ENCODE assay signal across 1 mouse cellular context in genomic region chr9:44407752-44408097, GRCm38 (mm10).
TF ChIP-seq lines count a peak whose summit lies in the region.

No protein-coding gene starts in this region.

TF ChIP-seq in MEL, 35 proteins besides CTCF, POLR2A, EP300 and RAD21 (continued from another document):
- no peak for TF ChIP-seq ZKSCAN1 (IDR thresholded peaks at IDR 0.05; ENCODE audit: low read depth, low read length)
- no peak for TF ChIP-seq HCFC1 (IDR thresholded peaks at IDR 0.05; ENCODE audit: low read depth, low read length)
- no peak for TF ChIP-seq CHD2 (IDR thresholded peaks at IDR 0.05; ENCODE audit: low read length)
- no peak for TF ChIP-seq CHD1 (IDR thresholded peaks at IDR 0.05; ENCODE audit: low read depth, low read length)
- TF ChIP-seq MEF2A (IDR thresholded peaks at IDR 0.05; ENCODE audit: extremely low read depth, insufficient replicate concordance, low read depth, low read length, poor library complexity, severe bottlenecking) = peak; percentile 5; the same call in 1 of the 2 replicates
- TF ChIP-seq ZMIZ1 (IDR thresholded peaks at IDR 0.05; ENCODE audit: low read depth, low read length) = no peak
- no peak for TF ChIP-seq NRF1 (IDR thresholded peaks at IDR 0.05; ENCODE audit: insufficient read depth, low read depth, low read length, poor library complexity, severe bottlenecking)
- 0 out of 2 replicates have a peak, but pooled peaks have one; percentile 7 for TF ChIP-seq USF1 (IDR thresholded peaks at IDR 0.05; ENCODE audit: low read depth, low read length)
- TF ChIP-seq MAFK (IDR thresholded peaks at IDR 0.05; ENCODE audit: borderline replicate concordance, low read depth, low read length) = no peak
- TF ChIP-seq BHLHE40 (IDR thresholded peaks at IDR 0.05; ENCODE audit: borderline replicate concordance, low read depth, low read length) = no peak
- TF ChIP-seq POLR2AphosphoS2 (IDR thresholded peaks at IDR 0.05; ENCODE audit: low read length) = no peak
- TF ChIP-seq MYC (IDR thresholded peaks at IDR 0.05; ENCODE audit: low read depth, low read length) = peak; percentile 78; the same call in 1 of the 2 replicates
- TF ChIP-seq E2F4 (IDR thresholded peaks at IDR 0.05; ENCODE audit: borderline replicate concordance, low read depth, low read length) = no peak
